Mouse (Mus musculus) CD4-positive helper T cell, adult 2 months (primary cell): ENCODE measurements around the gene Elmo3.

Source experiments
- DNase-seq: peaks from one replicate; pipeline ENCODE4 v3.0.0-alpha.2; 2012; ENCODE audit warnings: low read depth, missing footprints, low spot score

Elmo3 gene

GRCm38 (mm10) chr8:105326968-105327367 is 21.6 kb downstream of the Elmo3 start:
- no peak for DNase-seq

- no peak for DNase-seq
Observed at GRCm38 (mm10) chr8:105330325-105330724, 24.9 kb downstream of the Elmo3 start.

GRCm38 (mm10) chr8:105331469-105331868 is 26.1 kb downstream of the Elmo3 start:
- no peak for DNase-seq

DNA sequence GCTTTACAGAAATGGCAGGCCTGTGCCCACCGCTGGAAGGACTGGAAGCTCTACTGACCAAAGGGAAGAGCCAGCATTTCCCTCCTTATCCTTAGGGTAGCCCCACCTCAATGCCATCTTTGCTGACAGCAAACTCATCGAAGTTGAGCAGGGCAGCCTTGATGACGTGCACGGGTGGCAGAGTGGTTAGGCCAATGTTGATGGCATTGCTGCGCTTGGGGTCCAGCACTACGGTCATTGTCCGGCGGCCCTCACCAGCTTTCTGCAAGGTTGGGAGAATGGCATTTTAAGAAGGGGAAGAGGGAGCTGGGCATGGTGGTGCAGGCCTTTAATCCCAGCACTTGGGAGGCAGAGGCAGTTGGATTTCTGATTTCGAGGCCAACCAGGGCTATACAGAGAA is 26.5 kb downstream of the Elmo3 start:
- no peak for DNase-seq

DNA sequence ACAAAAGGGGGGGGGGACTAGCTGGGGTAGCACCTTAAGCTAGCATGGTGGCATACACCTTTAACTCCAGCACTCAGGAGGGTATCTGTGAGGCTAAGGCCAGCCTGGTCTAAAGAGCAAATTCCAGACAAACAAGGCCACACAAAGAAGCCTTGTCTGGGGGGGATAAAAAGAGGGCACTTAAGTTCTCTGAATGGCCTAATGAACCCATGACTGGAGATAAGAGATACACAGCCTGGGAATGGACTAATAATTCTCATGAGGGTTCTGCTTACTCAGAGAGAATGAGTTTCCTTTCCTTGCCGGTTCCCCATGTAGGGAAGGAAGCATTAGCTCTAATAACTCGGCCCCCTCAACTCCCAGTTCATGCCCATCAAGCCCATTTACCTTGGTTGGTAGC is 27.1 kb downstream of the Elmo3 start:
- DNase-seq = no peak

GRCm38 (mm10) chr8:105336373-105337130 is 31.2 kb downstream of the Elmo3 start:
- no peak for DNase-seq

GRCm38 (mm10) chr8:105338992-105339391 is 33.6 kb downstream of the Elmo3 start:
- no peak for DNase-seq

- no peak for DNase-seq
Observed at GRCm38 (mm10) chr8:105339886-105340635, 34.7 kb downstream of the Elmo3 start.

- no peak for DNase-seq
Observed at GRCm38 (mm10) chr8:105341399-105341798, 36.0 kb downstream of the Elmo3 start.

GRCm38 (mm10) chr8:105342768-105343167 is 37.4 kb downstream of the Elmo3 start:
- no peak for DNase-seq

DNA sequence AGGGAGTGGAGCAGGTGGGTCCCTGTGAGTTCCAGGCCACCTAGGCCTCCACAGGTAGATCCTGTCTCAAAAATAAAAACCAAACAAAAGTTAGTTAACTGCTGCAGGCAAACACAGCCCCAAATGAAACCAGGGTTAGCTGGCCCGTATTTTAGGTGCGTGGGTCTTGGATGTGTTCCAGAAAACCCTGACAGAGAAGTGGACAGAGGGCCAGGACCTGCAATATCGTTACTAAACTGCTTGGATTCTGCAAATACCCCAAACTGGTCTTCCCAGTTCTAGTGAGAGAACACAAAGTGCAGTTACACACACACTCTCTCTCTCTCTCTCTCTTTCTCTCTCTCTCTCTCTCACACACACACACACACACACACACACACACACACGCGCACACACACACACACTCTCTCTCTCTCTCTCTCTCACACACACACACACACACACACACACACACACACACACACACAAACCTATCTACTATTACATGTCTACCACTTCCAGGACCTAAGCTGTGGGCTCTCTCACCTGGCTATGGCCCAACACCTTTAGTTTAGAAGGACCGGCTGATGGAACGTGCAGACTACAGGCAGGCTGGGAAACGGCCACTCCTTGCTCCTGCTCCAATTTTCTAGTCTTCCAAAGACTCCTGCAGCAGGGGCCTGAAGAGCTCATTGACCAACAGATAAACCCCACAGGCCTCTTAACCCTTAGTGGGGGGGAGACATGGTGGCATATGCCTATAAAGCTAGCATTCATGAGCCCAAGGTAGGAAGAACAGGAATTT is 38.6 kb downstream of the Elmo3 start:
- DNase-seq = no peak

GRCm38 (mm10) chr8:105345061-105345975 is 39.9 kb downstream of the Elmo3 start:
- DNase-seq = no peak

DNA sequence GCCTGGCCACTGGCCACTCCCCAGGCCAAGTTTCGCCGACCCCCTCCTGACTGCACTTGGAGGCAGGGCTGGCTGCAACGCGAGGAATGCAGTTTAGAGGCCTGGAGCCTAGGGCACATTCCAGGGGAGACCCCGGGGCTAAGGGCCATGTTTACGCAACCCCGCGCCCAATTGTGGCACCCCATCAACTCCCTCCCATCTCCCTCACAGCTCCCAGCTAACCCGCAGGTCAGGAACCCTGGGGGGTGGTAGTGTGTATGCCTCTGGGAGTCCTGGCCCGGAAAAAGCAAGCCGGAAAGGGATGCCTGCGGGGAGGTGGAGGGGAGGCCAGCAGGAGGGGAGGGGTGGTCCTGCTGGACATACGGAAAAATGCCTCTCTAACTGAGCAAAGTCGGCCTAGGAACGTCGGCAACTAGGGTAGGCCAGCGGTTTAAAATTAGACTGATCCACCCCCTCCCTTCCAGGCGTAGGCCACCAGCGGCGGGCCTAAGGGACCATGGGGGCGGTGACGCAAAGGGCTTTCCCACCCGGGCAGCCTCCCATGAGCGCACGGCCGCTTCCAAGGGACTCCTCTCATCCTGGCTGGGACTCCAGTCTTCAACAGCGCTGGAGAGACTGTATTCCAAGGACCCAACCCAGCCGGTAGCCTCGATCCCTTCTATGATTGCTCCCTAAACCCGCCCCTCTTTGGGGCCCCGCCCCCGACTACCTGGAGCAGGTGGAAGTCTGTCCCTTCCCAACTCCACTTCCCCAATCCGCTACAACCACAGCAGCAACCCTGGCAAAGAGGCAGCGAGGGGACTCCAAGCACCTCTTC is 41.4 kb downstream of the Elmo3 start:
- no peak for DNase-seq

DNA sequence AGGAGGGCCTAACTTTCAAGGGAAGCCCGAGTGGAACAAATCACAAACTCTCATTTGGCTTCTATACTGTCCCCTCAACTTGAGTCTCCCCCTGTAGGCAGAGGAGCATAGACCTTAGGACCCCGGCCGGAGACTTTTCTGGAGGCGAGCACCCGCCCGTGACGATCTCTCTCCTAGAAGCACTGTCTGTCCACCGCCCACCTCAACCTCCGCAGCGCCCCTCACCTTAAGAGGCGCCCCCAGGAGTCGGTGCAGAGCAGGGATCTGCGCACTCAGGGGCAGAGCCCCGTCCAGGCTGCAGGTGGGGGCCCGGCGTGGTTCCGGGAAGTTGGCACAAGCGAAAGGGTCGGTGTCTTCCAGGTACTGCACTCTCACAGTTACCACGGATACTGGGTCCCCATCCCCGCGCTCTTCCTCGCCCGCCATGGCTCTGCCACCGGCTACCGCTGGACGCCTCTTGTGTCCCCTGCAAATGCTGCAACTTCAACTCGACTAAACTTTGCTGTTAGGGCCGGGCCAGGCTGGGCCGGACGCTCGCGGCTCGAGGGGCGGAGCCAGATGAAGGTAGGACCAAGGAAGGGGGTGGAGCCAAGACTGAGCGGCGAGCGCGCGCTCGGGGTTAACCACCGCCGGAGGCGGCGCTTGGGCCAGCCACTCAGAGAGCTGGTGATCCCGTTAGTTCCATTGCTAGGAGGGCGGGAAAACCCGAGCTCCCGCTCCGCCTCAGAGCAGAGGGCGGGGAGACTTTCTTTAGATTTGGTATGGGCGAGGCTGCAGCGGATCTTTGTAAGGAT is 42.2 kb downstream of the Elmo3 start, which contains the start of gene Fhod1:
TSS of gene Fhod1 (minus strand) at position 526 of the 794 bp plus-strand sequence.
- peak; percentile 93 for DNase-seq

- peak; percentile 50 for DNase-seq
Observed at GRCm38 (mm10) chr8:105348450-105349095, 43.2 kb downstream of the Elmo3 start, which contains the start of gene Slc9a5. Gene Slc9a5 (plus strand): TSS chr8:105348843.

DNA sequence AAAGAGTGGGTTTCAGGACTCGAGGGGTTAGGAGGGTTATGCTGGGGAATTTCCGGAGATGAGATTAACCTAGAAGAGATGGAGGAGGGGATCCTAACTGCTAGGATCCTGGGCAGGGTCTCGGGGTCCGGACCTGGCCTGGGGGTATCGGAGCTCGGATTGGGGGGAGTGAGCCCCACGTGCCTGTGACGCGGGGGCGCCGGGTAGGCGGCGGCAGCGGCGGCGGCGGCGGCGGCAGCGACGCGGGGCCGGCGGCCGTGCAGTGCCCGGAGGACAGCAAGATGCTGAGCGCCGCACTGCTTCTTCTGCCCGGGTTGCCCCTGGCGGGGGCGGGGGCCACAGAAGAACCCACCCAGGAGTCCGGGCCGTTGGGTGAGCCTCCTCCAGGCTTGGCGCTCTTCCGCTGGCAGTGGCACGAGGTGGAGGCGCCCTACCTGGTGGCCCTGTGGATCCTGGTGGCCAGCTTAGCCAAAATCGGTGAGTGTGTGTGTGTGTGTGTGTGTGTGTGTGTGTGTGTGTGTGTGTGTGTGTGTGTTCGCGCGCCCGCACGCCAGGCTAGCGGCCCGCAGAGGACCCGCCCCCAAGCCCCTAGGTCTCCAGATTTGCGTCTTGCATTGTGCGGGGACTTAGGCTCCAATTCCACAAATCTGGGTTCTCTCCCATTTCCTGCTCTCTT is 43.8 kb downstream of the Elmo3 start:
- DNase-seq = peak; percentile 52

DNA sequence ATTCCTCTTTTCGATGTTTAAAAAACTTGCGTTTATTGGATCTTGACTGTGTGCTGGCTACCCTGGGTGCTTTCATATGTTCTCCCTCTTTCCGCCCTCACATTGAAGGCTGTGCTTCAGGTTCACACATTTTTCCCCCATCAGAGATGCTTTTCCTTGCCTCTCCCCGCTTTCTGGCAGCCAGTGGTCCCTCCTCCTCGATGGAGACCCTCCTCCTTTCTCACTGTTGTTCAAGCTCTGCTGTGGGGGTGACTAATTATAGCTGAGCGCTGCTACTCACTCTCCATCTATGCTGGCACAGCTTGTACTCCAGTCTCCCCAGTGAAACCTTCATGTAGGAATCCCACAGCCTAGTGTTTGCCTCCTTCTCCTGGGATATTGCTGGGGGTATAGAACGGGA is 44.8 kb downstream of the Elmo3 start:
- DNase-seq = no peak

GRCm38 (mm10) chr8:105353583-105354135 is 48.3 kb downstream of the Elmo3 start:
- DNase-seq = no peak
